Mouse (Mus musculus) limb, embryonic 13.5 days (tissue): Measurements from ENCODE around the gene Inpp4a. TPM values are rescaled to one million over a fixed set of nuclear protein-coding genes. Genes with fewer than 3 reads are reported as not detected.

Experiments
- ATAC-seq: fragments of 200-750 bp; cut with Nextera tagmentation; 2 replicates; pipeline ENCODE4 v1.8.0; 2017; ENCODE audit warnings: low read depth, moderate number of reproducible peaks, moderate TSS enrichment; ENCODE audit not compliant: low FRiP score
- H3K27ac ChIP-seq: fragments of 300-500 bp; sonication (generic); 2 replicates; pipeline ENCODE4 v1.5.1; 2015; ENCODE audit warnings: inconsistent platforms, mild to moderate bottlenecking, moderate library complexity
- H3K27me3 ChIP-seq: fragments of 300-500 bp; sonication (generic); 2 replicates; pipeline ENCODE4 v1.6.1; 2015; ENCODE audit warnings: mild to moderate bottlenecking, inconsistent platforms
- H3K36me3 ChIP-seq: fragments of 300-500 bp; sonication (generic); 2 replicates; pipeline ENCODE4 v1.6.1; 2015; ENCODE audit warnings: inconsistent platforms, mild to moderate bottlenecking, moderate library complexity
- H3K4me1 ChIP-seq: fragments of 300-500 bp; sonication (generic); 2 replicates; pipeline ENCODE4 v1.6.1; 2015; ENCODE audit warnings: inconsistent platforms
- H3K4me2 ChIP-seq: fragments of 300-500 bp; sonication (generic); replicated peaks from 2 replicates; pipeline ENCODE4 v1.6.1; 2015; ENCODE audit warnings: inconsistent platforms, mild to moderate bottlenecking, moderate library complexity
- H3K4me3 ChIP-seq: fragments of 300-500 bp; sonication (generic); 2 replicates; pipeline ENCODE4 v1.5.1; 2015; ENCODE audit warnings: moderate library complexity, mild to moderate bottlenecking, inconsistent platforms
- H3K9ac ChIP-seq: fragments of 300-500 bp; sonication (generic); 2 replicates; pipeline ENCODE4 v1.6.1; 2015; ENCODE audit warnings: mild to moderate bottlenecking, inconsistent platforms
- H3K9me3 ChIP-seq: fragments of 300-500 bp; sonication (generic); 2 replicates; pipeline ENCODE4 v1.6.1; 2016; ENCODE audit warnings: inconsistent platforms
- WGBS: fragments of 180-500 bp; shearing (Covaris S2); methylation state at CpG from one replicate; pipeline ENCODE4 v1.1.7; 2015; 5-methylcytosine and 5-hydroxymethylcytosine counted together
- polyA plus RNA-seq: library from polyadenylated mRNA; unstranded; fragments of >200 nt; fragmentation: Nextera tagmentation; extraction: Ambion mirVana; gene quantifications from 2 replicates; pipeline ENCODE4 v1.2.1, GENCODE M21; 2015

Gene Inpp4a
- polyA plus RNA-seq, 1 experiment from 2014 or later = 20.9 TPM

DNA sequence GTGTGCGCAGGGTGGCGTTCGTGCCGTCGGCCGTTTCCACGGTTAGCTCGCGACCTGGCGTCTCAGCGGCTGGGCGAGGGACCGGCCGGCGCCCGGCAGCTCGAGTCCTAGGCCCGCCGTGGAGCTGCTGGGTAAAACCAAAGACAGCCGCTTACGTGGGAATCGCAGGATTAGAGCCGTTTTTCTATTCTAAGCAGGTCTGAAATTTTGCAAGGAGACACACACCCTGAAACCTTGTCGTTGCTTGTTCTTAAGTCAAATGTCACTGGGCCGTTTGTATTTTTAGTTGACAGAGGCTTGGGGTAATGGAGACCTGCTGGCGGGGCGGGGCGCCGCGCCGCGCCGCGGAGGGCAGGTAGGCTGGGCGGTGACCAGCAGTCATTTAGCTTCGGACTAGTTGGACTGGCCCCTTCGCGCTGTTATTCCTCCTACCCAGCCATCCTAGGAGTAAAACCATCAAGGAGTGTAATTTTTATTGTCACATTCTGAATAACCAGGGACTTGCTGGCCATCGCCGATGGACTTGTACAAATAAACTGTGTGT, 130.7 kb downstream of the Inpp4a start:
- ATAC-seq = peak; percentile 44; the same call in 1 of the 2 replicates
- peaks cover 23% of the 10 kb centered on the region for H3K4me1 ChIP-seq

DNA sequence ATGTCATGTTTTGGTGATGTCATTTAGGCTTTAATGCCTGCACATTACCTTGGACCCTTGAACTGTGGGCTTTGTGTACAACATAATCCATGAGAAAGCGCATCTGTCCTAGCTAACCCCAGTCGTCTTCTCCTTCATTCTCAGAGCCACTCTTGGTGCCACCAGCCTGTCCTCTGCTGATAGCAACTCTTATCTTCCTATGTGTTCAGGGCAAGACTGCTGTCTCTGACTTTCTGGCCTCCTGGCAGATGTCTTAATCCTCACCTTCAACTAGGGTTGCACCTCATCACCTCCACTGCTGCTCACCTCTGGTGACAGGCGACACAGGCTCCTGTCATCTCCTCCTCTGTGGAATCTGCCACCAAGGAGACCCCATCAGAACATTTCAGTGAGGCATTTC, 136.8 kb downstream of the Inpp4a start:
- 89% methylated on average over 3 of the region's 3 CpGs for WGBS
- Histone ChIP-seq H3K36me3 (peaks cover 85% of the 10 kb centered on the region), H3K27me3 (no peaks in the 10 kb centered on the region), H3K4me3 (no peak overlapping the region), H3K9me3 (no peaks in the 10 kb centered on the region), H3K27ac (no peak overlapping the region), H3K4me1 (peaks cover 4% of the 10 kb centered on the region), H3K4me2 (no peak overlapping the region), H3K9ac (no peak overlapping the region)
- ATAC-seq = no peak

More for the DNA sequence above, 130.7 kb downstream of the Inpp4a start:
- H3K9ac ChIP-seq = peak overlapping the region; percentile 90
- H3K4me2 ChIP-seq = peak overlapping the region; percentile 85
- no peaks in the 10 kb centered on the region for H3K9me3 ChIP-seq
- no peaks in the 10 kb centered on the region for H3K27me3 ChIP-seq
- H3K4me3 ChIP-seq = peak overlapping the region; percentile 92
- WGBS = 2% methylated on average over 40 of the region's 40 CpGs
- H3K27ac ChIP-seq = 0 out of 2 replicates have a peak overlapping the region, but pooled peaks have one; percentile 48
- H3K36me3 ChIP-seq = peaks cover 53% of the 10 kb centered on the region

DNA sequence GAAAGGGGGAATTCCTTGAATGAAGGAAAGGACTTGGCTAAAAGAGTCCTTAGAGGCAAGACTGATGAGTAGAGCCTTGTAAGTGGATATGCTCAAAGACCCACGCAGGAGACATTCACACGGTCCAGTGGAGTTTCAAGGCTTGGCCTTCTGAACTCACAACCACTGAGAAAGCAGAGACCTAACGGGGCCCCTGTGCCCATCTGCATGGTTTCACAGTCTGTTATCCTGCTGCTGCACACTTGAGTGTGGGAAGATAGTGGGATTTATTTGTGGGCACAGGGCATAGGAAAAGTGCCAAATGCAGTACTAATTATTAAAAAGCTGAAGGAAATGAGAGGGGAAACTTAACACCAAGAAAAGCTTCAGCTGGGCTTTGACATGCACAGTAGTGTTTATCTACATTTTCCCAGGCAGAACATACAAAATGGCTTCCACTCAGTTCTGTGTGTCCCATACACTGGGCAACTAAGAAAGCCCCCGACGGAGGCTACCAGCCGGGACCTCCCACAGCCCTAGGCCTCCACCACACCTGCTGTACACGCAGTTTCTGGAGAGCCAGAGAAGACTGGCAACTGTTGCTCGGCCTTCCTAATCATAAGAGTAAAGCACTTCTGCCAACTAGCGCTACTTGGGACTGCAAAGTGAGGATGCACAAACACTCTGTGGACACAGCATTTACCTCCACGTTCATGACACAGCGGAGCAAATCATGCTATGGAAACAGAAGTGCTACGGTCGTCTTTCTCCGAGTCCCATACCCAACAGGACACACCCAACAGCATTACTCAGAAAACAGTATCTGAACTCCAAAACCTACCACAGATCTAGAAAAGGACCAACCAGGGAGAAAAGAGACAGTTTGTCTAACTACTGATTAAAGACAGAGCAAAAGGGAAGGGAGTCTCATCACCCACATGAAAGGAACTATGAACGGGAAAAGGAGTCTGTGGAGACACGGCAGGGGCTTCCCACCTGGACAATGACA, 143.5 kb downstream of the Inpp4a start:
- Histone ChIP-seq H3K36me3 (peaks cover 43% of the 10 kb centered on the region), H3K9ac (no peak overlapping the region), H3K4me2 (no peak overlapping the region), H3K9me3 (no peaks in the 10 kb centered on the region), H3K27me3 (no peaks in the 10 kb centered on the region), H3K4me1 (no peaks in the 10 kb centered on the region), H3K27ac (no peak overlapping the region), H3K4me3 (no peak overlapping the region)
- WGBS = 92% methylated on average over 16 of the region's 16 CpGs
- ATAC-seq = no peak

DNA sequence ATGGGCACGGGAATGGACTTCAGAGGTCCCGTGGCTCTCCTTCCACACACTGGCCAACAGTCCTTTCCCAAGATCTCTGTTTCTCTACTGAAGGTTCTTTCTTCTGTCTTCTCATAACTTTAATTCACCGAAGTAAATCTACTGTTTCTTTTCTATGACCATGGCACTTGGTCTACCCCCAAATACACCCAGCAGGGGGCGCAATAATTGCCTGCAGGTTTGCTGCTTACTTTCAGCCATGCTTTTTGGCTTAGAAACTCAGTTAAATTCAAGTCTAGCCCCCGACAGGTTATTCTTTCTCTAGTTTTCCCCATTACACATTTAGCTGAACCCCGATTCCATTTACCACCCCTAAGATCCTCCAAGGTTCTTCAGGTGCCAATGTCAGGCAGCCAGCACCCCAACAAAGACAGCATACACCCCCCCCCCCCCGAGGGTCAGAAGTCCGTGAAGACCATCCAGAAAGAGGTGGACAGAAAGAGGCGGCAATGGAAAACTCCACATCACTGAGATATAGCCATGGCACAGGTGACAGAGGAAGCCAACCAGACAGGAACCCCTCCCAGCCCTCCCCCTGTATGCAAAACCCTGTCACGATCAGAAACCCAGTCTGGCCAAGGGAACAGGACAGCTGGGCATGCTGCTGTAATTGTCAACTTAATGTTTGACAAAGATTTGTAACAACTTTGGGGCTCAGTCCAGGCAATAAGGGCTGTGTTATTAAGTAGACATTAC, 148.9 kb downstream of the Inpp4a start:
- Histone ChIP-seq H3K9me3 (no peaks in the 10 kb centered on the region), H3K9ac (no peak overlapping the region), H3K4me1 (no peaks in the 10 kb centered on the region), H3K4me2 (no peak overlapping the region), H3K27me3 (no peaks in the 10 kb centered on the region), H3K4me3 (no peak overlapping the region), H3K27ac (no peak overlapping the region), H3K36me3 (peaks cover 19% of the 10 kb centered on the region; the same call in 1 of the 2 replicates)
- 82% methylated on average over 10 of the region's 10 CpGs for WGBS
- no peak for ATAC-seq

DNA sequence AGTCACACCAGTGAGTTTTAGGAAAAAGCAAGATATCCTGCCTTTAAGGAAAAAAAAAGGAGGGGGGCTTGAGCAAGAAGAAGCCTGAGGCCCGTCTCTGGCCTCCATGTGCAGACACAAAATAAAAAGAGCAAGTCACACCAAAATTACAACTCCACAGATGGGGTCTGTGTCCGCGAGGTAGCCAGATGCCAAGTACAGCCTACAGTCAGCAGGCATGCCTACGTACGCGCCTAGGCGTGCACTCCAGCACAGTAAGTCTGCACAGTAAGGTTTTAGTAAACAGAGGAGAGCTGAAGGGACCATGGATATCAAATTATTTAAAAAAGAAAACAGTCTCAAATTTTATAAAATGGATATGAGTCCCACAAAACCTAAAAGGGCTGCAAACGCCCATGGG, 151.6 kb downstream of the Inpp4a start:
- 90% methylated on average over 8 of the region's 8 CpGs for WGBS
- Histone ChIP-seq H3K27ac (no peak overlapping the region), H3K36me3 (peaks cover 22% of the 10 kb centered on the region), H3K9ac (no peak overlapping the region), H3K4me2 (no peak overlapping the region), H3K27me3 (no peaks in the 10 kb centered on the region), H3K4me3 (no peak overlapping the region), H3K9me3 (no peaks in the 10 kb centered on the region), H3K4me1 (no peaks in the 10 kb centered on the region)
- ATAC-seq = no peak

DNA sequence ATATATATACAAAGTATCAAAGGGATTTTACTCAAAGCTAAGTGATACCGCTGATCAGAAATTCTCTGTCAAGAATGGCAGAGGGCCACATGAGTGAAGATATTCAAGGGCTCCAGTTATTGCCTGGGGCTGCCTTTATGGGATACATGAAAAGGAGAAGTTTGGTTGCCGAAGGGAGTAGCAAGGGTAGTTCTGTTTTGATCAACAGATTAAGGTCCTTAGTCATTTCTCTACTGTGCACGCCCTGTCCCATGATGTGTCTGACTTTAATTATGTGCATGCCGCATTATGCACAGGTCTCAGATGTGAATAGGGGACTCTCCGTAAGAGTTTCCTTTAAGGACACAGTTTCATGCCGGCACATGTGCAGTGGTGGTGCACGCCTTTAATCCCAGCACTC, 157.9 kb downstream of the Inpp4a start:
- no peak overlapping the region for H3K27ac ChIP-seq
- H3K4me3 ChIP-seq = no peak overlapping the region
- WGBS = 79% methylated on average over 7 of the region's 7 CpGs
- H3K4me1 ChIP-seq = no peaks in the 10 kb centered on the region
- H3K9me3 ChIP-seq = no peaks in the 10 kb centered on the region
- H3K4me2 ChIP-seq = no peak overlapping the region
- no peaks in the 10 kb centered on the region for H3K27me3 ChIP-seq
- no peak overlapping the region for H3K9ac ChIP-seq
- peaks cover 5% of the 10 kb centered on the region; the same call in 1 of the 2 replicates for H3K36me3 ChIP-seq
- no peak for ATAC-seq

Other genes starting within 250 kb of the Inpp4a start
- not detected in 2 replicates for gene Cnga3, start 85.4 kb upstream of the Inpp4a start, polyA plus RNA-seq
- 49.4 and 52.0 TPM in 2 replicates for gene Coa5, start 130.2 kb downstream of the Inpp4a start, polyA plus RNA-seq
- 148 and 149 TPM in 2 replicates for gene Unc50, start 130.3 kb downstream of the Inpp4a start, polyA plus RNA-seq
- gene Mgat4a, start 241.2 kb downstream of the Inpp4a start, polyA plus RNA-seq = 4.4 and 5.7 TPM in 2 replicates